Mouse (Mus musculus) liver, postnatal 0 days (tissue): ENCODE measurements around the gene Gp9.

Experiments used
- CTCF ChIP-seq: sonication (generic); IDR thresholded peaks from 2 replicates; pipeline ENCODE4 v1.5.1; 2016; ENCODE audit warnings: antibody characterized with exemption, low read depth
- EP300 ChIP-seq: IDR thresholded peaks from 2 replicates; pipeline ENCODE4 v1.6.1; 2016; ENCODE audit warnings: antibody characterized with exemption, low read depth, mild to moderate bottlenecking

GRCm38 (mm10) chr6:87770626-87771025 lies 7.2 kb upstream of the Gp9 start:
- peak; percentile 74 for TF ChIP-seq CTCF
- no peak for TF ChIP-seq EP300
